Mouse (Mus musculus) bone marrow macrophage, adult 2 months (primary cell): ENCODE measurements around the gene Tff2.

Experiments
- CTCF ChIP-seq: IDR thresholded peaks from 2 replicates; pipeline ENCODE4 v1.5.1; 2012; ENCODE audit warnings: low read depth, mild to moderate bottlenecking, low read length, moderate library complexity
- POLR2A ChIP-seq: IDR thresholded peaks from 2 replicates; pipeline ENCODE4 v1.6.1; 2012; ENCODE audit warnings: mild to moderate bottlenecking, low read depth, low read length, borderline replicate concordance

GRCm38 (mm10) chr17:31191825-31192224 lies 47.7 kb upstream of the Tff2 start:
- TF ChIP-seq CTCF (no peak), POLR2A (no peak)
